Mouse (Mus musculus) liver, adult 2 months (tissue): ENCODE measurements around the gene Clec4d. TPM values are rescaled to one million over a fixed set of nuclear protein-coding genes. Genes with fewer than 3 reads are reported as not detected.
"Not testable (repeated sequence)": the region's sequence is repeated elsewhere in the genome, so short reads cannot be mapped to it uniquely, and the experiment has no call there.

ENCODE experiments used
- DNase-seq: peaks from one replicate; pipeline ENCODE4 v3.0.0-alpha.2; 2011; ENCODE audit warnings: low read depth, low spot score; ENCODE audit errors: extremely low read depth
- H3K27ac ChIP-seq: fragments of 200-500 bp; replicated peaks from 2 replicates; pipeline ENCODE4 v1.5.1; 2012; ENCODE audit warnings: low read depth, mild to moderate bottlenecking, control low read depth, inconsistent platforms, low read length; ENCODE audit not compliant: insufficient read depth
- H3K27me3 ChIP-seq: fragments of 200-500 bp; 2 replicates; pipeline ENCODE4 v1.6.1; 2012; ENCODE audit warnings: mild to moderate bottlenecking, moderate library complexity, low read length, inconsistent platforms; ENCODE audit not compliant: control insufficient read depth, insufficient read depth
- H3K36me3 ChIP-seq: fragments of 200-500 bp; 2 replicates; pipeline ENCODE4 v1.6.1; 2012; ENCODE audit warnings: low read length, inconsistent platforms; ENCODE audit not compliant: control insufficient read depth, insufficient read depth
- H3K4me1 ChIP-seq: fragments of 200-500 bp; 2 replicates; pipeline ENCODE4 v1.6.1; 2011; ENCODE audit warnings: low read length; ENCODE audit not compliant: control insufficient read depth, insufficient read depth
- H3K4me3 ChIP-seq: fragments of 200-500 bp; 2 replicates; pipeline ENCODE4 v1.5.1; 2011; ENCODE audit warnings: low read depth, mild to moderate bottlenecking, control low read depth, low read length, moderate library complexity; ENCODE audit not compliant: insufficient read depth
- H3K79me2 ChIP-seq: fragments of 200-500 bp; 2 replicates; pipeline ENCODE4 v1.6.1; 2012; ENCODE audit warnings: inconsistent platforms, mild to moderate bottlenecking, low read length, moderate library complexity; ENCODE audit not compliant: control insufficient read depth, insufficient read depth
- H3K9ac ChIP-seq: fragments of 200-500 bp; 2 replicates; pipeline ENCODE4 v1.6.1; 2012; ENCODE audit warnings: low read depth, mild to moderate bottlenecking, control low read depth, inconsistent platforms, low read length
- CTCF ChIP-seq: fragments of 200-500 bp; IDR thresholded peaks from 2 replicates; pipeline ENCODE4 v1.5.1; 2011; ENCODE audit warnings: low read depth, low read length, control low read depth
- POLR2A ChIP-seq: fragments of 200-500 bp; IDR thresholded peaks from 2 replicates; pipeline ENCODE4 v1.6.1; 2011; ENCODE audit warnings: low read length, control low read depth; ENCODE audit not compliant: insufficient read depth; ENCODE audit errors: extremely low read depth
- WGBS: fragments of 180-500 bp; shearing (Covaris S2); methylation state at CpG from one replicate; pipeline ENCODE4 v1.1.7; 2018; 5-methylcytosine and 5-hydroxymethylcytosine counted together
- polyA plus RNA-seq: library from polyadenylated mRNA; depleted of rRNA; stranded (reverse); fragments of >200 nt; gene quantifications from 2 replicates; pipeline ENCODE4 v1.2.3, GENCODE M21; 2012; rRNA removed
- total RNA-seq: library from RNA; depleted of rRNA; stranded (reverse); fragments of >200 nt; gene quantifications from 2 replicates; pipeline ENCODE4 v1.2.3, GENCODE M21; 2014; rRNA removed

Clec4d gene
- total and polyA plus RNA-seq, 2 experiments: 0.07 to 0.09 TPM

DNA sequence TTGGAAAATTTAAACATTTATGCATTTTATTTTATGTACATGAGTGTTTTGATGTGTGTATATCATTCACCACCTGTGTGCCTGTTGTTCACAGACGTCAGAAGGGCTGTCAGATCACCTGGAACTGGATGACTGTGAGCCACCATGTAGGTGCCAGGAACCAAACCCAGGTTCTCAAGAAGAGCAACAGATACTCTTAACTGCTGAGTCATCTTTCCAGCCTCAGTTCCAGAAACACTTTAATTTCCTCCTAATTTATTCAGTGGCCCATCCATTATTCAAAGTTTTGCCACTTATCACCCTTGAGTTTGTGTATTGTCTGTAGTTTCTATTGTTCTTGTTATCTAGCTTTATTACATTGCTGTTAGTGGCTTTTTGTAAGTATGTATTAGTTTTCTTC, 34.8 kb downstream of the Clec4d start:
- no peaks in the 10 kb centered on the region for H3K79me2 ChIP-seq
- no peaks in the 10 kb centered on the region for H3K36me3 ChIP-seq
- H3K4me1 ChIP-seq: no peaks in the 10 kb centered on the region
- no peaks in the 10 kb centered on the region for H3K27me3 ChIP-seq
- no peak overlapping the region for H3K9ac ChIP-seq
- 59% methylated on average over 1 of the region's 1 CpGs for WGBS
- no peak overlapping the region for H3K4me3 ChIP-seq
- TF ChIP-seq CTCF: no peak
- TF ChIP-seq POLR2A: no peak
- no peak for DNase-seq
- H3K27ac ChIP-seq: no peak overlapping the region

DNA sequence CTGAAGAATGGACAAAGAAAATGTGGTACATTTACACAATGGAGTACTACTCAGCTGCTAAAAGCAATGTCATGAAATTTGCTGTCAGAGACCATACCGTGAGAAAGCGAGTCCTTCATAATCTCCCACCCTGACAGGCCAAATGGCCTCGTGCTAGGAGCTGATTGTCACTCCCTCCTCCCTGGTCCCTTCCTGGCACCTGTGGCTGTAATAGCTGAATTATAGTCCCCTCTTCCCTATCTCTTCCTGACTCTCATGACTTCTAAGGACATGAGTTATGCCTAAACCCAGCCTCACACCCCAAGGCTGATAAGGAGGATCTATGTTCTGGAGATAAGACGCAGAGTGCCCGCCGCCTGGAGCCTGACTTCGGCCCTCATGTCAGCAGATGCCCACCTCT, 44.4 kb downstream of the Clec4d start:
- DNase-seq, H3K27me3 ChIP-seq, H3K27ac ChIP-seq, H3K4me1 ChIP-seq, H3K79me2 ChIP-seq, H3K4me3 ChIP-seq, H3K36me3 ChIP-seq, H3K9ac ChIP-seq: not testable (repeated sequence)
- WGBS: 81% methylated on average over 7 of the region's 7 CpGs

DNA sequence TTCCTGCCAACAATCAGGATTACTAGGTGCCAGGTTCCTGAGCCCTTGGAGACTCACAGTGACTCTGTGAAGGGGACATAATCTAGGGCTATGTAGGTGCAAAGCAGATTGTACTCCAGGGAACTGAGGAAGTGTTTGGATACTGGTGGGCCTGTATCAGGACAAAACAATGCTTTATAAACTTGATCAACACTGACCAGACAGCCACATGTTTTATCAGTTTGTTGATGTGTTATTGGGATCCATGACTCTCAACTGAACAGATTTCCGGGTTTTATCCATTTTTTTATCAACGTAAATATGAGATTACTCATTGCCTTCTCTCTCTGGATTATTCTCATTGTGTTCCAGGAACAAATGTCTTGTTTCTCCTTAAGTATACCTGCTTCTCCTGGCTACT, 46.1 kb downstream of the Clec4d start, which contains the start of gene Vmn2r19:
TSS of gene Vmn2r19 (plus strand) at position 301 of the 400 bp plus-strand sequence.
- no peak for DNase-seq
- Histone ChIP-seq H3K4me3 (no peak within 1 kb of the TSS), H3K27ac (no peak within 1 kb of the TSS), H3K9ac (no peak within 1 kb of the TSS), H3K79me2 (no peaks in the 10 kb centered on the region), H3K36me3 (no peaks in the 10 kb centered on the region), H3K4me1 (no peaks in the 10 kb centered on the region), H3K27me3 (no peaks in the 10 kb centered on the region)
- no peak for TF ChIP-seq CTCF
- no peak for TF ChIP-seq POLR2A
- 70% methylated on average over 2 of the region's 2 CpGs for WGBS

Other genes with a start within 250 kb of the Clec4d start
- gene Clec4b1, start 212.1 kb upstream of the Clec4d start, total RNA-seq: 0.54 and 0.65 TPM in 2 replicates
- gene Clec4b1, start 212.1 kb upstream of the Clec4d start, polyA plus RNA-seq: 0.27 TPM in 1 of 2 replicates, not detected in the other
- gene Clec4a2, start 155.7 kb upstream of the Clec4d start, total RNA-seq: 1.5 and 1.7 TPM in 2 replicates
- 0.22 and 0.39 TPM in 2 replicates for gene Clec4a2, start 155.7 kb upstream of the Clec4d start, polyA plus RNA-seq
- not detected in 2 replicates for gene Clec4b2, start 89.2 kb upstream of the Clec4d start, total RNA-seq
- not detected in 2 replicates for gene Clec4b2, start 89.2 kb upstream of the Clec4d start, polyA plus RNA-seq
- gene Clec4n, start 32.3 kb upstream of the Clec4d start, total RNA-seq: 5.0 and 5.5 TPM in 2 replicates
- 0.40 and 2.0 TPM in 2 replicates for gene Clec4n, start 32.3 kb upstream of the Clec4d start, polyA plus RNA-seq
- 0.09 TPM in 1 of 2 replicates, not detected in the other for gene Clec4e, start 27.8 kb downstream of the Clec4d start, total RNA-seq
- not detected in 2 replicates for gene Clec4e, start 27.8 kb downstream of the Clec4d start, polyA plus RNA-seq
- not detected in 2 replicates for gene Vmn2r19, start 46.2 kb downstream of the Clec4d start, total RNA-seq
- gene Vmn2r19, start 46.2 kb downstream of the Clec4d start, polyA plus RNA-seq: not detected in 2 replicates
- gene Vmn2r20, start 156.0 kb downstream of the Clec4d start, total RNA-seq: under 0.01 TPM in 1 of 2 replicates, not detected in the other
- not detected in 2 replicates for gene Vmn2r20, start 156.0 kb downstream of the Clec4d start, polyA plus RNA-seq